In genomic region chr11:88431363-88432269, GRCm38 (mm10) we compare ENCODE assay signal across 9 mouse cellular contexts.
A peak's percentile ranks its signal among the peaks of the same experiment; 100 is the strongest.
DNase-seq lines count a peak whose midpoint lies in the region; ATAC-seq and TF ChIP-seq lines count a peak whose summit lies in the region.
"Had no signal": no experiment of that assay in that cellular context is flagged by ENCODE, and none has a peak within 500 bp of the region (broad histone marks: within the 10 kb centered on the region; RNA-seq: fewer than 3 reads in every experiment).

No protein-coding gene starts in this region.

- no peaks in the 10 kb centered on the region for H3K36me3 ChIP-seq in kidney, postnatal 0 days (ENCODE audit: insufficient read depth, low read length)
- H3K36me3 ChIP-seq in forebrain, embryonic 12.5 days (replicated peaks): 0 out of 2 replicates have a peak, but pooled peaks cover 3% of the 10 kb centered on the region
- no peaks in the 10 kb centered on the region for H3K36me3 ChIP-seq in hindbrain, embryonic 15.5 days
- no peaks in the 10 kb centered on the region for H3K36me3 ChIP-seq in neural tube, embryonic 14.5 days (ENCODE audit: control insufficient read depth, insufficient read depth, low read length)

- 51% methylated on average over 22 of the region's 22 CpGs for WGBS in kidney, postnatal 0 days
- WGBS in forebrain, embryonic 12.5 days: 46% methylated on average over 22 of the region's 22 CpGs
- 28% methylated on average over 22 of the region's 22 CpGs for WGBS in hindbrain, embryonic 15.5 days
- 30% methylated on average over 22 of the region's 22 CpGs for WGBS in neural tube, embryonic 14.5 days

- ATAC-seq in kidney, postnatal 0 days (replicated peaks; ENCODE audit: low FRiP score, low read depth): no peak
- ATAC-seq in forebrain, embryonic 12.5 days (ENCODE audit: low FRiP score): peak; percentile 57
- 0 out of 2 replicates have a peak, but pooled peaks have one; percentile 12 for ATAC-seq in hindbrain, embryonic 15.5 days (ENCODE audit: low FRiP score, low read depth)
- ATAC-seq in neural tube, embryonic 14.5 days (ENCODE audit: low read depth): peak; percentile 69; the same call in 1 of the 2 replicates

- no peaks in the 10 kb centered on the region; the same call in 1 of the 2 replicates for H3K9me3 ChIP-seq in kidney, postnatal 0 days (replicated peaks; ENCODE audit: low read length)
- no peaks in the 10 kb centered on the region for H3K9me3 ChIP-seq in forebrain, embryonic 12.5 days
- H3K9me3 ChIP-seq in hindbrain, embryonic 15.5 days: no peaks in the 10 kb centered on the region
- no peaks in the 10 kb centered on the region for H3K9me3 ChIP-seq in neural tube, embryonic 14.5 days (ENCODE audit: control insufficient read depth, low read length)

- 0 out of 2 replicates have a peak overlapping the region, but pooled peaks have one; percentile 22 for H3K27ac ChIP-seq in kidney, postnatal 0 days
- peak overlapping the region; percentile 82 for H3K27ac ChIP-seq in forebrain, embryonic 12.5 days
- peak overlapping the region; percentile 73 for H3K27ac ChIP-seq in hindbrain, embryonic 15.5 days (replicated peaks)
- peak overlapping the region; percentile 68 for H3K27ac ChIP-seq in neural tube, embryonic 14.5 days (ENCODE audit: low read depth, low read length)
- H3K27ac ChIP-seq: stomach, postnatal 0 days had no signal

- no peak for TF ChIP-seq CTCF in kidney, postnatal 0 days (IDR thresholded peaks at IDR 0.05; ENCODE audit: low read depth)

- 0 out of 2 replicates have a peak overlapping the region, but pooled peaks have one; percentile 31 for H3K9ac ChIP-seq in kidney, postnatal 0 days (ENCODE audit: low read depth, low read length)
- H3K9ac ChIP-seq in forebrain, embryonic 12.5 days: no peak overlapping the region
- 0 out of 2 replicates have a peak overlapping the region, but pooled peaks have one; percentile 2 for H3K9ac ChIP-seq in hindbrain, embryonic 15.5 days
- H3K9ac ChIP-seq in neural tube, embryonic 14.5 days (replicated peaks; ENCODE audit: low read depth, low read length): no peak overlapping the region

- H3K4me3 ChIP-seq in kidney, postnatal 0 days (replicated peaks; ENCODE audit: low read depth, low read length): no peak overlapping the region
- H3K4me3 ChIP-seq in forebrain, embryonic 12.5 days (replicated peaks): no peak overlapping the region
- H3K4me3 ChIP-seq in hindbrain, embryonic 15.5 days: no peak overlapping the region
- no peak overlapping the region for H3K4me3 ChIP-seq in neural tube, embryonic 14.5 days (ENCODE audit: low read depth, low read length)

- DNase-seq in kidney, postnatal 0 days (ENCODE audit: low spot score): no peak
- DNase-seq in kidney, postnatal 10 days: no peak
- no peak for DNase-seq in embryo, embryonic 11 days
- no peak for DNase-seq in gastrocnemius, adult 18-20 months (ENCODE audit: low spot score)
- no peak for DNase-seq in cerebellum, adult 8-10 months

- no peak overlapping the region for H3K4me2 ChIP-seq in kidney, postnatal 0 days (ENCODE audit: low read length)
- no peak overlapping the region for H3K4me2 ChIP-seq in forebrain, embryonic 12.5 days
- H3K4me2 ChIP-seq in hindbrain, embryonic 15.5 days: peak overlapping the region; percentile 8
- H3K4me2 ChIP-seq in neural tube, embryonic 14.5 days (ENCODE audit: low read depth, low read length): no peak overlapping the region

- no peaks in the 10 kb centered on the region for H3K27me3 ChIP-seq in kidney, postnatal 0 days (ENCODE audit: insufficient read depth, low read length)
- H3K27me3 ChIP-seq in forebrain, embryonic 12.5 days: no peaks in the 10 kb centered on the region
- no peaks in the 10 kb centered on the region for H3K27me3 ChIP-seq in hindbrain, embryonic 15.5 days
- no peaks in the 10 kb centered on the region for H3K27me3 ChIP-seq in neural tube, embryonic 14.5 days (ENCODE audit: control insufficient read depth, insufficient read depth, low read length)

- peaks cover 3% of the 10 kb centered on the region for H3K4me1 ChIP-seq in kidney, postnatal 0 days (replicated peaks; ENCODE audit: insufficient read depth, low read length)
- peaks cover 58% of the 10 kb centered on the region for H3K4me1 ChIP-seq in forebrain, embryonic 12.5 days
- peaks cover 70% of the 10 kb centered on the region for H3K4me1 ChIP-seq in hindbrain, embryonic 15.5 days (replicated peaks)
- peaks cover 20% of the 10 kb centered on the region for H3K4me1 ChIP-seq in neural tube, embryonic 14.5 days (ENCODE audit: control insufficient read depth, insufficient read depth, low read length)

Comparison
In these comparisons a context has a peak if more than half of its experiments do, and no peak if none do; other contexts are left out.
1. H3K27ac ChIP-seq: peak in every context shown above with its lines; median percentile 82 in forebrain, embryonic 12.5 days; 73 in hindbrain, embryonic 15.5 days; 68 in neural tube, embryonic 14.5 days; 22 in kidney, postnatal 0 days.
2. H3K9ac ChIP-seq: peak in kidney, postnatal 0 days (single experiment) and hindbrain, embryonic 15.5 days (single experiment); none in forebrain, embryonic 12.5 days (single experiment) and neural tube, embryonic 14.5 days (single experiment).